Mouse (Mus musculus) embryonic facial prominence, embryonic 11.5 days (tissue): ENCODE measurements at regions not wholly inside any gene's neighbourhood (a gene's known extent, or its start where the extent isn't known, plus 50 kb on each side); places are given as distances from the start of the nearest gene placed in this dataset.

ENCODE experiments used
- ATAC-seq: fragments of 200-750 bp; cut with Nextera tagmentation; replicated peaks from 2 replicates; pipeline ENCODE4 v1.8.0; 2017; ENCODE audit warnings: low read depth; ENCODE audit not compliant: insufficient number of reproducible peaks, low FRiP score, low TSS enrichment
- DNase-seq: peaks from one replicate; pipeline ENCODE4 v3.0.0-alpha.2; 2015; ENCODE audit warnings: low spot score
- H3K27ac ChIP-seq: fragments of 300-500 bp; sonication (generic); replicated peaks from 2 replicates; pipeline ENCODE4 v1.5.1; 2014; ENCODE audit warnings: mild to moderate bottlenecking, low read depth, low read length, control low read depth
- H3K27me3 ChIP-seq: fragments of 300-500 bp; sonication (generic); 2 replicates; pipeline ENCODE4 v1.6.1; 2014; ENCODE audit warnings: mild to moderate bottlenecking, low read length, moderate library complexity, mixed read lengths; ENCODE audit not compliant: control insufficient read depth, insufficient read depth
- H3K36me3 ChIP-seq: fragments of 300-500 bp; sonication (generic); replicated peaks from 2 replicates; pipeline ENCODE4 v1.6.1; 2014; ENCODE audit warnings: low read depth, mild to moderate bottlenecking, low read length, moderate library complexity, mixed read lengths; ENCODE audit not compliant: control insufficient read depth, insufficient read depth
- H3K4me1 ChIP-seq: fragments of 300-500 bp; sonication (generic); 2 replicates; pipeline ENCODE4 v1.6.1; 2014; ENCODE audit warnings: low read length, mixed read lengths; ENCODE audit not compliant: control insufficient read depth, insufficient read depth
- H3K4me2 ChIP-seq: fragments of 300-500 bp; sonication (generic); 2 replicates; pipeline ENCODE4 v1.6.1; 2014; ENCODE audit warnings: low read depth, mild to moderate bottlenecking, control low read depth, low read length, moderate library complexity
- H3K4me3 ChIP-seq: fragments of 300-500 bp; sonication (generic); 2 replicates; pipeline ENCODE4 v1.5.1; 2014; ENCODE audit warnings: low read depth, low read length, control low read depth
- H3K9ac ChIP-seq: fragments of 300-500 bp; sonication (generic); replicated peaks from 2 replicates; pipeline ENCODE4 v1.6.1; 2014; ENCODE audit warnings: mild to moderate bottlenecking, control low read depth, low read length
- H3K9me3 ChIP-seq: fragments of 300-500 bp; sonication (generic); replicated peaks from 2 replicates; pipeline ENCODE4 v1.6.1; 2016; ENCODE audit warnings: mild to moderate bottlenecking, low read length, inconsistent platforms, mixed read lengths; ENCODE audit not compliant: control insufficient read depth
- WGBS: fragments of 180-500 bp; shearing (Covaris S2); extraction: QIAGEN DNeasy Blood & Tissue Kit; methylation state at CpG from one replicate; pipeline ENCODE4 v1.1.7; 2014; 5-methylcytosine and 5-hydroxymethylcytosine counted together

DNA sequence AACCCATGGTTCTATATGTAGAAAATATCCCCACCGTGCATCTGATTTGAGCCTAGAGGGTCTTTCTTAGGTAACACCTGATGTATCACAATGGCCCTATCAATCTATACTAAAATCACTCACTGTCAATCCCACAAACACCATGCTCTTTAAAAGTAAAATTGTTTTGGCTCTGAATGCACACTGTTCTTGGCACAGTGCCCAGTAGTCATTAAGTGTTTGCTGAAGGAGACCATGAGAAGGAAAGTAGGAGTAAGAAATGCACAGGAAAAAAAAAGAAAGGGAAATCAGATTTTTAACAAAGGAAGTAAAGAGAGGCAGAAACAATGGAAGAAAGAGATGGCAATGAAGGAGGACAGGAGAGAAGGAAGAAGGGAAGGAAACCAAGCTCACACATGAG lies 175.0 kb upstream of the Gm10192 start:
- H3K4me2 ChIP-seq, result no peak overlapping the region
- no peaks in the 10 kb centered on the region for H3K36me3 ChIP-seq
- no peaks in the 10 kb centered on the region for H3K4me1 ChIP-seq
- WGBS, result 93% methylated on average over 1 of the region's 1 CpGs
- DNase-seq (no peak), ATAC-seq (no peak)
- H3K9me3 ChIP-seq, result no peaks in the 10 kb centered on the region
- no peaks in the 10 kb centered on the region for H3K27me3 ChIP-seq
- no peak overlapping the region for H3K9ac ChIP-seq
- no peak overlapping the region for H3K27ac ChIP-seq
- H3K4me3 ChIP-seq, result no peak overlapping the region

DNA sequence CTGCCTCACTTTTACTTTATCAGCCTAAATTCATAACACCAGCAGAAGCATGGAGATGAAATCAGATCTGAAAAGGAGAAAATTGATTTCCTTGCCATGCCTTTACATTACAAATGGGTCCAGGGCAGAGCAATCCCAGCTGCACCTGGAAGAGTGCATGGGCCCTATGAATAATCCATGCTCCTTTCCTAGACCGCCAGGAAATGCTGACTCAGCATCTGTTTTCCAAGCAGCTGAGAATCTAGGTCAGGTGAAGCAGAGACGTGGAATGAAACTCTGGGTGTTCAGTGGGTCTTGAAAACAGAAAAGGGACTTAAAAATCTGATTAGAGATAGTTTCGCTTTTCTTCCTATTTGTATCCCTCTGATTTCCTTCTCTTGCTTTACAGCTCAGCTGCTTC lies 163.8 kb upstream of the Gm10192 start:
- ATAC-seq, result no peak
- no peaks in the 10 kb centered on the region for H3K4me1 ChIP-seq
- no peak overlapping the region for H3K27ac ChIP-seq
- no peak overlapping the region for H3K4me2 ChIP-seq
- DNase-seq, result peak; percentile 16
- no peaks in the 10 kb centered on the region for H3K9me3 ChIP-seq
- H3K36me3 ChIP-seq, result no peaks in the 10 kb centered on the region
- 67% methylated on average over 3 of the region's 3 CpGs for WGBS
- no peaks in the 10 kb centered on the region for H3K27me3 ChIP-seq
- no peak overlapping the region for H3K4me3 ChIP-seq
- H3K9ac ChIP-seq, result no peak overlapping the region

DNA sequence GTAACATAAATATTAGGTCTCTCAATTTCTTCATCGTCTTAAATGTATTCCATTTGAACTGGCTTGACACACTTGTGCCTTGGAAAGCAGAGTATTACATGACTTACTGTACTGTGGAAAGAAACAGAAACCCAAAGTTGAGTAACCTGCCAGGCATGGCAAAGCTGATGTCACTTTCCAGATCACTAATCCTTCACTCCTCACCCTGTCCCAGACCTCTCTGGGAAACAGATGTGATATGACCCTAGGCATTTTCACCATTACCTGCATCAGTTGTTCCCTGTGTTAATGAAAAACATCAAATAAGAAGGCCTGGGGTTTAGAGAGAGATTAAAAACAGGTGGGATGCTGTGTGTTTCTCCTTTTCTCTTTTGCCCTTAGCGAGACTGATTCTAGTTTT lies 161.4 kb upstream of the Gm10192 start:
- Histone ChIP-seq H3K4me2 (no peak overlapping the region), H3K9me3 (no peaks in the 10 kb centered on the region), H3K27me3 (no peaks in the 10 kb centered on the region), H3K4me3 (no peak overlapping the region), H3K4me1 (no peaks in the 10 kb centered on the region), H3K36me3 (no peaks in the 10 kb centered on the region), H3K9ac (no peak overlapping the region), H3K27ac (no peak overlapping the region)
- WGBS, result 60% methylated on average over 2 of the region's 2 CpGs
- ATAC-seq (no peak), DNase-seq (peak; percentile 61)

DNA sequence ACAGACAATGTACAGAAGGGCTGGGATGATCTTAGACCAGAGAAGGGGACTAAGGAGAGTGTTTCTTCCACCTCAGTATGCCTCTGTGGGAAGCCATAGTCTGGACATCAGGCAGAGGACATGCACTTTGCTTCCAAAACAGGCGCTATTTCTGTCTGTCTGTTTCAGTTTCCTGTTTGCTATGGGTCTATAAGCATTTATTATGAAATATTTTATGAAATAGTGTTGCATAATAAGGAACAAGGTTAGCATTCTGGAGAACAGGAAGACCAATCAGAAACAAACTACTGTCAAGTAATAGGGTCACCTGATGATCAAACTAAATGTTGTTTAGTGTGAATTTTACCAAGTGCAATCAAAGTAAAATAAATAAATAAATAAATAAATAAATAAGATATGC lies 160.4 kb upstream of the Gm10192 start:
- no peak overlapping the region for H3K4me3 ChIP-seq
- H3K36me3 ChIP-seq, result no peaks in the 10 kb centered on the region
- no peaks in the 10 kb centered on the region for H3K4me1 ChIP-seq
- H3K9me3 ChIP-seq, result no peaks in the 10 kb centered on the region
- no peaks in the 10 kb centered on the region for H3K27me3 ChIP-seq
- ATAC-seq (no peak), DNase-seq (no peak)
- no peak overlapping the region for H3K4me2 ChIP-seq
- no peak overlapping the region for H3K9ac ChIP-seq
- WGBS, result 90% methylated on average over 1 of the region's 1 CpGs
- H3K27ac ChIP-seq, result no peak overlapping the region
